Mouse (Mus musculus): Measurements from ENCODE around the gene Mast4. TPM values are rescaled to one million over a fixed set of nuclear protein-coding genes. Genes with fewer than 3 reads are reported as not detected.
"Not testable (repeated sequence)": the region's sequence is repeated elsewhere in the genome, so short reads cannot be mapped to it uniquely, and the experiment has no call there.

The Mast4 gene
- 14.6 and 16.4 TPM in 2 replicates for polyA plus RNA-seq (2015; fragmentation: Nextera tagmentation; extraction: Ambion mirVana)

DNA sequence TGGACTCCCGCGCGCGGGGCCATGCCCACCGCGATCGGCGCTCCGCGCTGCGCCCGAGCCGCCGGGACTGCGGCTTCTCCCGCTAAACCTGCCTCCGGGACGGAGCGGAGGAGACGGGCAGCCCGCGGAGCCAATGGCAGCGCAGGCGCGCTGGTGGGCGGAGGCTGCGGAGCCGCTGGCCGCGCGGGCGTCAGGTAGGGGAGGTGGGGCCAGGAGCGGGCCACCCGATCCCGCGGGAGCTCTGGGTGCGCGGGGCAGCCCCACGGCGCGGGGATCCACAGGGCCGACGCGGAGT, at the start of gene Mast4:
Gene Mast4, minus strand, starts transcription at position 106 of the 295 bp plus-strand sequence.
- Histone ChIP-seq H3K4me3 (peak within 1 kb of the TSS; percentile 69), H3K27ac (replicated peaks) (no peak within 1 kb of the TSS), H3K36me3 (no peaks in the 10 kb centered on the region), H3K9me3 (no peaks in the 10 kb centered on the region), H3K27me3 (peaks cover 33% of the 10 kb centered on the region), H3K9ac (replicated peaks) (peak within 1 kb of the TSS; percentile 58), H3K4me2 (replicated peaks) (peak within 1 kb of the TSS; percentile 98), H3K4me1 (peaks cover 23% of the 10 kb centered on the region)
- peak; percentile 99 for ATAC-seq (replicated peaks)
- WGBS = under 1% methylated on average over 43 of the region's 44 CpGs

DNA sequence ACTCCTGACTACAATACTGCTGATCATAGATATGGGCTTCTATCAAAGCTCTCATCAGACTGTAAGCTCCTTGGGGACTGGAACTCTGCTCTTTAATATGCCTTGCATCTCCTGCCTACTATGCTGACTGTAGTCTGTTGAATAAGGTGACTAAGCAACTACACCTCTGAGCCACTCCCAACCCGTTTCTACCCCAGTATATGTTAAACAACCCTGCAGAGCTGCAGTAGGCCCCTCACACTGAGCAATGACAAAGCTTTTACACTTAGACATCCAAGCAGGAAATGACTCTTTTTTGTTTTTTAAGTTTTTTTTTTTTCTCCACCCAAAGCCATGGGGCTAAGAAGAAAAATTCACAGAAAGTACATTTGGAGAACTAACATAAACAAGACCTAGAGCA, 40.2 kb upstream of the Mast4 start:
- Histone ChIP-seq H3K4me3 (no peak overlapping the region), H3K9ac (replicated peaks) (no peak overlapping the region), H3K27me3 (no peaks in the 10 kb centered on the region), H3K27ac (replicated peaks) (no peak overlapping the region), H3K4me2 (replicated peaks) (no peak overlapping the region), H3K4me1 (no peaks in the 10 kb centered on the region), H3K9me3 (no peaks in the 10 kb centered on the region), H3K36me3 (no peaks in the 10 kb centered on the region)
- 41% methylated on average over 1 of the region's 1 CpGs for WGBS
- ATAC-seq (replicated peaks) = no peak

DNA sequence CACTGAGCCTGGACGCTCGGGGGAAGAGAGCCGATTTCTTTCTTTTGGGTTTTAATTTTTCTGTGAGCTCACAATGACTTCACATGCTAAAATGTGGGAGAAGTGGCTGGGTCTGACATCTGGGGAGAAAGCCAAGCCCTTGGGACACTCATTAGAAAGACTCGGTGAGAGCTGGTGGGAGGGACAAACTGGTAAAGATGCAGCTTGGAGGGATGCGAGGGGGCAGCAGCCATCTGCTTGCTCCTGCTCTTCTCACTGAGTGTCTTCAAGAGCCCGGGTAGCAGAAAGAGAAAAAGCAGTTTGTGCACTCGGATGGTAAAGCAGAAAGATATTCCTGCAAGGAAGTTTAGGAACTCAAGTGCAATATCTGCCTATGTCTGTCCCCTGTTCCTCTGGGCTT, 34.9 kb upstream of the Mast4 start:
- ATAC-seq (replicated peaks) = no peak

DNA sequence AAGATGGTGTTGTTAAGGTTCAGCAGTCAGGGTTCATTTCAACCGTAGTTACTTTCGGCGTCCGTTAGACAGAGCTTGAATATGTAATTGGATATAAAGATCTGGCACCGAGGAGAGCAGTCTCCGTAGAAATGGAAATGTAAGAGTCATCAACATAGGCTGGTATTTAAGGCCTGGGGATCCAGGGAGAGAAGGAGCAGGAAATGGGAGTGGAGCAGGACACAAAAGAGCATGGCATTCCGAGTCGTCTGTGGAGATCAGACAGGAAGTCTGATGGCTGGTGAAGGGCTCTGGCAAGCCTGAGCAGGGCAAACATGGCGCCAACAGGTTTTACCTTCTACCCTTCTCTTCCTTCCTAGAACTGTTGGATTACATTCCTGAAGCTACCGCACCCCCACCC, 28.9 kb upstream of the Mast4 start:
- Histone ChIP-seq H3K27me3 (no peaks in the 10 kb centered on the region), H3K9ac (replicated peaks) (no peak overlapping the region), H3K4me3 (no peak overlapping the region), H3K36me3 (no peaks in the 10 kb centered on the region), H3K4me1 (no peaks in the 10 kb centered on the region), H3K27ac (replicated peaks) (no peak overlapping the region), H3K4me2 (replicated peaks) (no peak overlapping the region), H3K9me3 (no peaks in the 10 kb centered on the region)
- ATAC-seq (replicated peaks) = no peak
- 89% methylated on average over 10 of the region's 10 CpGs for WGBS

More for the DNA sequence above, 34.9 kb upstream of the Mast4 start:
- Histone ChIP-seq H3K4me2 (replicated peaks) (no peak overlapping the region), H3K27ac (replicated peaks) (no peak overlapping the region), H3K4me1 (no peaks in the 10 kb centered on the region), H3K27me3 (no peaks in the 10 kb centered on the region), H3K4me3 (no peak overlapping the region), H3K9me3 (no peaks in the 10 kb centered on the region), H3K9ac (replicated peaks) (no peak overlapping the region), H3K36me3 (no peaks in the 10 kb centered on the region)
- 83% methylated on average over 7 of the region's 7 CpGs for WGBS

DNA sequence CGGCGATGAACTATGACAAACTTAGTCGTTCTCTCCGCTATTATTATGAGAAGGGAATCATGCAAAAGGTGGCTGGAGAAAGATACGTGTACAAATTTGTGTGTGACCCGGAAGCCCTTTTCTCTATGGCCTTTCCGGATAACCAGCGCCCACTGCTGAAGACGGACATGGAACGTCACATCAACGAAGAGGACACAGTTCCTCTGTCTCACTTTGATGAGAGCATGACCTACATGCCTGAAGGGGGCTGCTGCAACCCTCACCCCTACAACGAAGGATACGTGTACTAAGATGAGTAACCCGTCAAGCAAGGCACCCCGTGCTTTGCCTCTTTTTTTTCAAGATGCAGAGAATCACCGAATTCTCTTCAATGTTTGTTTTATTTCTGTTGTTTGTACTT, 23.1 kb upstream of the Mast4 start:
- WGBS = 97% methylated on average over 16 of the region's 16 CpGs
- H3K4me3 ChIP-seq; H3K4me1 ChIP-seq; H3K27me3 ChIP-seq; H3K9me3 ChIP-seq; H3K36me3 ChIP-seq; ATAC-seq (replicated peaks); H3K27ac ChIP-seq (replicated peaks); H3K9ac ChIP-seq (replicated peaks); H3K4me2 ChIP-seq (replicated peaks): not testable (repeated sequence)

DNA sequence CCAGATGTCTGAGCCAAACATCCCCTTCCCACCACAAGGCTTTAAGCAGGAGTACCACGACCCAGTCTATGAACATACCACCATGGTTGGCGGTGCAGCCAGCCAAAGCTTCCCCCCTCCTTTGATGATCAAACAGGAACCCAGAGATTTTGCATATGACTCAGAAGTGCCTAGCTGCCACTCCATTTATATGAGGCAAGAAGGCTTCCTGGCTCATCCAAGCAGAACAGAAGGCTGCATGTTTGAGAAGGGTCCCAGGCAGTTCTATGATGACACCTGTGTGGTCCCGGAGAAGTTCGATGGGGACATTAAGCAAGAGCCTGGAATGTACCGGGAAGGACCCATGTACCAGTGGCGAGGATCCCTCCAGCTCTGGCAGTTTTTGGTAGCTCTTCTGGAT, 22.6 kb upstream of the Mast4 start:
- WGBS = 91% methylated on average over 6 of the region's 6 CpGs
- H3K36me3 ChIP-seq; H3K4me3 ChIP-seq; H3K9ac ChIP-seq (replicated peaks); H3K9me3 ChIP-seq; H3K27me3 ChIP-seq; H3K4me2 ChIP-seq (replicated peaks); H3K27ac ChIP-seq (replicated peaks); ATAC-seq (replicated peaks); H3K4me1 ChIP-seq: not testable (repeated sequence)

DNA sequence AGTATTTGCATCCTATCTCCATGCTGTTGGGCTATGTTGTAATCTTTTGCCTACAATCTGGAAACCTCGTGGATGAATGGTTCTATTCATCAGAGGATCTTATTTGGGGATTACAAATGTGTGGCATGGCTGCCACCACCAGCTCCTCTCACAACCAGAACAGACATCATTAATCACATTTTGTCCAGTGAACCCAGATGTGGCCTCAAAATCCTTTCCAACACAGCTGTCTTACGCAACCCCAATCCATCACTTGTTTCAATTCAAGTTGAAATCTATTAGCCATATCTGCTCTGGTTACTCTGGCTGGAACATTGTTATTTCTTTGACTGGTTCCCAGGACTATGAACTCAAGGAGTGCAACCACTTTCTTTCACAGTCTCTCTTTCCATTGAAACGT, 20.4 kb upstream of the Mast4 start:
- H3K36me3 ChIP-seq = no peaks in the 10 kb centered on the region
- no peaks in the 10 kb centered on the region for H3K9me3 ChIP-seq
- no peak overlapping the region for H3K4me3 ChIP-seq
- no peak overlapping the region for H3K9ac ChIP-seq (replicated peaks)
- H3K27me3 ChIP-seq = no peaks in the 10 kb centered on the region
- H3K4me1 ChIP-seq = no peaks in the 10 kb centered on the region
- H3K4me2 ChIP-seq (replicated peaks) = no peak overlapping the region
- H3K27ac ChIP-seq (replicated peaks) = no peak overlapping the region
- no peak for ATAC-seq (replicated peaks)
- 58% methylated on average over 3 of the region's 3 CpGs for WGBS

DNA sequence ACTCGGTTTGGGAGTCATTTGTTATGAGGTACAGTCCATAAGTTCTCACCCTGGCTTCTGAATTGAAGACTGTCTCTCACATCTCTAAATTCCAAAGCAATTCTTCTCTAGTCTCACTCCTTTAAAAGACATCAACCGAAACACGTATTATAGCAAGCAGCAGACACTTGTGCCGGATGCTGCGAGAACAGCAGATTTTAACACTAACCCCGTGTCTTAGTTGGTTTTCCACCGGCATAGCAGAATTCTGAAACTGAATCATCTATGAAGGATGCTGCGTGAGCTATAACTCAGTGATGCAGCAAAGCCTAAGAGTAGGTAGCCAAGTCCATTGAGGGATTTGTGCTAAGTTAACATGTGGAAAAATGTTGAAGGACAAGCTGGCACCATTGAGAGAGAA, 10.5 kb upstream of the Mast4 start:
- Histone ChIP-seq H3K27ac (replicated peaks) (no peak overlapping the region), H3K9me3 (no peaks in the 10 kb centered on the region), H3K4me3 (no peak overlapping the region), H3K27me3 (no peaks in the 10 kb centered on the region), H3K4me1 (no peaks in the 10 kb centered on the region), H3K36me3 (no peaks in the 10 kb centered on the region), H3K9ac (replicated peaks) (no peak overlapping the region), H3K4me2 (replicated peaks) (no peak overlapping the region)
- ATAC-seq (replicated peaks) = no peak
- 94% methylated on average over 8 of the region's 8 CpGs for WGBS

DNA sequence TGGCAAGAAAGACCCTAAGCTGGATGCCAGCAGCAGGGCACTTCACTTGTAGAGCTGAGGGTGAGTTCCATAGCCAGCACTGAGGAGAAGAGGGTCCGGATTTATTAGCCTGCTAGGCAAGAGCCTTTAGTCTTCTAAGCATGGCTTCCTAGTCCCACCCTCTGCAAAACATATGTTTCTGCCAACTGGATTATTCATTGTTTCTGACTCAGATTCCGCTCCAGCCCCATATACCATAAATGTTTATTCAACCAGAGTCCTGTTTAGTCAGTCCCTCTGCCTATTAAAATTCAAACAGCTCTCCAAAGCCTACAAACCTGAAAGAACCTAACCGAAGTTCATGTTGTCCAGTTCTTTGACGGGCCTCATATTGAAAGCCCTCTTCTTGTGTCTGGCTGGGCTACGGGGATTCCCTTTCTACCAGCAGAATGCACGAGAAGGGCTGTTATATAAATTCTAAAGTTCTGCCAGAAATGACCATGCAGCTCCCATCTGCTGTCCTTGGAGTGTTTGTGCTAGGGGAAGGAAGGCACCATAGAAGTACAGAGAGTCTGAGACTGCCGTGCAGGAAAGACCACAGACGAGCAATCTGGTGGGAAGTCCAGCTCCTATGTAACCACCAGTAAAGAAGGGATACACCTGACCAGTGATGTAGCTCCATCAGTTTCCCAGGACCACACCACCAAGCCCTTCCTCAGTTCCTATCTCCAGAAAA, 9.9 kb upstream of the Mast4 start:
- H3K9me3 ChIP-seq = no peaks in the 10 kb centered on the region
- no peaks in the 10 kb centered on the region for H3K4me1 ChIP-seq
- H3K4me2 ChIP-seq (replicated peaks) = no peak overlapping the region
- no peak overlapping the region for H3K27ac ChIP-seq (replicated peaks)
- WGBS = 86% methylated on average over 8 of the region's 8 CpGs
- H3K36me3 ChIP-seq = no peaks in the 10 kb centered on the region
- H3K9ac ChIP-seq (replicated peaks) = no peak overlapping the region
- no peak for ATAC-seq (replicated peaks)
- no peak overlapping the region for H3K4me3 ChIP-seq
- no peaks in the 10 kb centered on the region for H3K27me3 ChIP-seq

DNA sequence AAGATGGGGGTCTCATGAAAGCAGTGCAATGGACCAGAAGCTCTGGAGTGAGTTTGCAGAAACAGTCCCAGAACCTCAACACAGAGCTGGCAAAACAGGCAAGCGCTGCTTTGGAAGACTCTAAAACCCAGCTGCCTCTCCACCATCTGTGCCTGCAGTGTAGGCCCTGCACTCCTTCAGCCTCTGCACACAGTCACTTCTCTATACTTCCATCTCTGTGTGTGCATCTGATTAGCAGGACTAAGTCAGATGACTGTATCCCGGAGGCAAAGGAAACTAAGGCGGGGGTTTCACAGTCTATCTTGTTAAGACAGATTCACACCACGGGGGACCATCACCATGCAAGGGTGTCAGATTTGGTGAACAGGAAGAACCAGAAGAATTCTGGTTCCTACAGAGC, 6.7 kb upstream of the Mast4 start:
- Histone ChIP-seq H3K27me3 (0 out of 2 replicates have a peak, but pooled peaks cover 3% of the 10 kb centered on the region), H3K9ac (replicated peaks) (no peak overlapping the region), H3K27ac (replicated peaks) (no peak overlapping the region), H3K9me3 (no peaks in the 10 kb centered on the region), H3K36me3 (no peaks in the 10 kb centered on the region), H3K4me3 (no peak overlapping the region), H3K4me1 (no peaks in the 10 kb centered on the region), H3K4me2 (replicated peaks) (no peak overlapping the region)
- ATAC-seq (replicated peaks) = no peak
- WGBS = 89% methylated on average over 4 of the region's 4 CpGs

DNA sequence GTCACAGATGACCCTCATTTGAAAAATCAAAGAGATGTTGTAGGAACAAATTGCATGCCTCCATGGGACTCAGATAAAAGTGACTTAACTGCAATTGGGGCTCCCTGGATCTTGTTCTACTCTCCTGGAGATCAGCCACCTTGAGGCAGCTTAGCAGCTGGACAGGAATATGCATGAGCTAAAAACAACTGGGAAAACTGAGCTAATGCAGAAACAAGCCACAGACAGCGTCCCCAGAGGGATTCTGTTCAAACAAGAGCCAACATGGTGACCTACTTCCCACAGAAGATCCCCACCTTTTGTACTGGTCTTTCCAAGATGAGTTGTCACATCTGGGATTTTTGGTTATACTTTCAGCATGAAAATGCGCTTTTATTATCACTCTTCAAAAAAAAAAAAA, 4.3 kb upstream of the Mast4 start:
- ATAC-seq (replicated peaks) = no peak
- no peaks in the 10 kb centered on the region for H3K36me3 ChIP-seq
- H3K27me3 ChIP-seq = peaks cover 16% of the 10 kb centered on the region; the same call in 1 of the 2 replicates
- no peak overlapping the region for H3K9ac ChIP-seq (replicated peaks)
- H3K4me2 ChIP-seq (replicated peaks) = no peak overlapping the region
- H3K9me3 ChIP-seq = no peaks in the 10 kb centered on the region
- WGBS = 83% methylated on average over 2 of the region's 2 CpGs
- H3K27ac ChIP-seq (replicated peaks) = no peak overlapping the region
- H3K4me1 ChIP-seq = peaks cover 13% of the 10 kb centered on the region
- no peak overlapping the region for H3K4me3 ChIP-seq

DNA sequence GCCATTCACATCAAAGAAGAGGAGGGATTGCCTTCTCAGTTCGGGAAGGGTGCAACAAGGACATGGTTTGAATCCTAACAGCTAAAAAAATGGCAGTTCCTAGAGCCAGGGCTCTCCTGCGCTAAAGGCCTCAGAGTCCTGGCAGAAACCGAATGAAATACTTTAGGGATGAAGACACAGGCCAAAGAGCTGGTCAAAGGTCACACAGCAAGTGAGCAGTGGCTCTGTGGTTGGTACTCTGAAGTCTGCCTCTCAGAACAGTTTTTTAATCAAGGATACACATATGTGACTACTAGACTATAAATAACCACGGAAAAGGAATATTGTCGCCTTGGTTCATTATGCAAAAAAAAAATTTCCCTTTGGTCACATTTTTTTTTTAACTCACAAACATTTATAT, 1.9 kb upstream of the Mast4 start:
- no peak overlapping the region for H3K4me2 ChIP-seq (replicated peaks)

More for the DNA sequence above, 1.9 kb upstream of the Mast4 start:
- Histone ChIP-seq H3K9me3 (no peaks in the 10 kb centered on the region), H3K36me3 (no peaks in the 10 kb centered on the region), H3K9ac (replicated peaks) (no peak overlapping the region), H3K27me3 (peaks cover 33% of the 10 kb centered on the region), H3K27ac (replicated peaks) (no peak overlapping the region), H3K4me1 (peaks cover 23% of the 10 kb centered on the region), H3K4me3 (no peak overlapping the region)
- no peak for ATAC-seq (replicated peaks)
- WGBS = 13% methylated on average over 5 of the region's 5 CpGs
